Mouse (Mus musculus) liver, embryonic 14.5 days (tissue): Measurements from ENCODE around the gene Wdr46. TPM values are rescaled to one million over a fixed set of nuclear protein-coding genes. Genes with fewer than 3 reads are reported as not detected.

Source experiments
- ATAC-seq: fragments of 200-750 bp; cut with Nextera tagmentation; 2 replicates; pipeline ENCODE4 v1.8.0; 2017; ENCODE audit warnings: moderate number of reproducible peaks, mild to moderate bottlenecking, moderate library complexity; ENCODE audit not compliant: insufficient read depth
- DNase-seq, 3 experiments: peaks; one replicate each; pipeline ENCODE4 v3.0.0-alpha.2; 2012 to 2013; ENCODE audit warnings: low read depth in 3 of 3, low spot score in 3 of 3
- H3K27ac ChIP-seq: fragments of 300-500 bp; sonication (generic); 2 replicates; pipeline ENCODE4 v1.5.1; 2014; ENCODE audit warnings: moderate library complexity, mild to moderate bottlenecking, control low read depth, inconsistent platforms
- H3K27me3 ChIP-seq: fragments of 300-500 bp; sonication (generic); 2 replicates; pipeline ENCODE4 v1.6.1; 2014; ENCODE audit warnings: mild to moderate bottlenecking, low read length, moderate library complexity; ENCODE audit not compliant: control insufficient read depth, insufficient read depth
- H3K36me3 ChIP-seq: fragments of 300-500 bp; sonication (generic); replicated peaks from 2 replicates; pipeline ENCODE4 v1.6.1; 2014; ENCODE audit warnings: low read depth; ENCODE audit not compliant: control insufficient read depth, insufficient read depth
- H3K4me1 ChIP-seq, 2 experiments: fragments of 200-500 bp in 1 of 2; fragments of 300-500 bp in 1 of 2; sonication (generic) in 1 of 2; replicated peaks; 2 replicates each; pipeline ENCODE4 v1.6.1; 2012 to 2014; ENCODE audit warnings: antibody characterized with exemption in 1 of 2, inconsistent platforms in 1 of 2, low read length in 1 of 2; ENCODE audit not compliant: control insufficient read depth in 2 of 2, insufficient read depth in 2 of 2
- H3K4me2 ChIP-seq: fragments of 300-500 bp; sonication (generic); 2 replicates; pipeline ENCODE4 v1.6.1; 2014; ENCODE audit warnings: low read depth, mild to moderate bottlenecking, control low read depth, moderate library complexity
- H3K4me3 ChIP-seq, 2 experiments: fragments of 200-500 bp in 1 of 2; fragments of 300-500 bp in 1 of 2; sonication (generic) in 1 of 2; 2 replicates each; pipeline ENCODE4 v1.5.1; 2012 to 2014; ENCODE audit warnings: low read depth in 2 of 2, low read length in 2 of 2, mild to moderate bottlenecking in 2 of 2, control low read depth in 1 of 2, inconsistent platforms in 1 of 2, moderate library complexity in 1 of 2; ENCODE audit not compliant: insufficient read depth in 1 of 2
- H3K9ac ChIP-seq: fragments of 300-500 bp; sonication (generic); replicated peaks from 2 replicates; pipeline ENCODE4 v1.6.1; 2014; ENCODE audit warnings: mild to moderate bottlenecking, control low read depth, moderate library complexity
- H3K9me3 ChIP-seq: fragments of 300-500 bp; sonication (generic); 2 replicates; pipeline ENCODE4 v1.6.1; 2016; ENCODE audit warnings: low read length, mixed read lengths; ENCODE audit not compliant: control insufficient read depth
- CTCF ChIP-seq: IDR thresholded peaks from 2 replicates; pipeline ENCODE4 v1.5.1; 2016; ENCODE audit warnings: antibody characterized with exemption, low read depth, control low read depth
- EP300 ChIP-seq: IDR thresholded peaks from 2 replicates; pipeline ENCODE4 v1.6.1; 2016; ENCODE audit warnings: antibody characterized with exemption, low read depth
- WGBS: fragments of 180-500 bp; shearing (Covaris S2); extraction: QIAGEN DNeasy Blood & Tissue Kit; methylation state at CpG from one replicate; pipeline ENCODE4 v1.1.7; 2014; ENCODE audit not compliant: insufficient replicate concordance; 5-methylcytosine and 5-hydroxymethylcytosine counted together
- polyA plus RNA-seq, 2 experiments: library from polyadenylated mRNA; depleted of rRNA in 1 of 2; stranded (reverse) in 1 of 2; unstranded in 1 of 2; fragments of >200 nt; fragmentation: Nextera tagmentation in 1 of 2; extraction: Ambion mirVana in 1 of 2; gene quantifications; 2 replicates each; pipeline versions ENCODE4 v1.2.1 to v1.2.3; 2012 to 2014

Gene Wdr46
- polyA plus RNA-seq, 2 experiments = 8.0 to 18.9 TPM

DNA sequence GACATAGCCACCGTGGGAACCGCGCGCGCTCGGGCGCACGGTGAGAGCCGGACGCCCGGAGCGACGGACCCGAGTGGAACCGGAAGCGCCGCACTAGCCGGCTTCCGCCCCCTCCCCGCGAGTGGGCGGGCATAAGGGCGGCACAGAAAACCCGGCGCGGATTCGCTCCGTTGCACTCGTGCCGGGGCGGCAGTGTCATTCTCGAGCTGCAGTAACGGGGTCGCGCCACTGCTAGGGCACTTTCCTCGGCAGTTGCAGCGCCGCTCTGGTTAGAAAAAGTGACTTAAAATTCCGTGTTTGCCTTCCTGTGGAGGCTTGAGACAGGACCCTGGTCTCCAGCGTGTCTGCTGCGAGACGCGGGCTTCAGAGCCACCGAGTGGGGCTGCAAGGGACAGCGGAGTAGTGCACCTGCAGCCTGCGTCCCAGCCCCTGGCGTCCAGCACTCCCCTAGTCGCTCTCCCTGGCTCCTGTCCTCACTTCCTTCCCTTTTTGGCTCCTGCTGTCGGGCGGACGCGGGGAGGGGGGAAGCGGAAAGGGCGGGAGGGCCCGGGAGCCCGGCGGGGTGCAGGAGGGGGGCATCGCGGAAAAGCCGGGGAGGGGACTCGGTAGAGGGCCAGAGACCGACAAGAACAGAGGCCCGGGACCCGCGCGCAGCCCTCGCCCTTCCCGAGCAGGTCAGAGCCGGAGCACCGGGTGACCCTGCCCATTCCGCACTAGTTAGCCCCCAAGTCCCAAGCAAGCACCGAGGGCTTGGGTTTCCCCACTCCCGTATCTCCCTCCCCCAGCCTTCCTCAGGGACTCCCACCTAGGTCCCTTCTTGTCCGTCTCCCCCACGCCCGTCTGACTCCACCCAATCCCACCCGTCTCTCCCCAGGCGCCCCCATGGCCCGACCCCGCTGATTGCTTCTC is 10.8 kb upstream of the Wdr46 start, which contains the start of gene Rgl2:
Rgl2 (plus strand) TSS at position 173 of the 909 bp plus-strand sequence.
- under 1% methylated on average over 76 of the region's 80 CpGs for WGBS
- H3K4me2 ChIP-seq = peak within 1 kb of the TSS; percentile 100
- peak within 1 kb of the TSS; percentile 79 for H3K9ac ChIP-seq
- H3K27me3 ChIP-seq = no peaks in the 10 kb centered on the region
- H3K4me1 ChIP-seq = peaks cover 2 to 4% of the 10 kb centered on the region in 2 experiments; a peak in 2 of 4 replicates
- no peaks in the 10 kb centered on the region for H3K9me3 ChIP-seq
- DNase-seq (peak; percentile 87), ATAC-seq (peak; percentile 83)
- peak within 1 kb of the TSS; percentile 83 for H3K27ac ChIP-seq
- H3K36me3 ChIP-seq = peaks cover 2% of the 10 kb centered on the region; the same call in 1 of the 2 replicates
- H3K4me3 ChIP-seq = peak within 1 kb of the TSS; percentile 85 to 88
- TF ChIP-seq EP300 (peak; percentile 62), CTCF (peak; percentile 66)

- Histone ChIP-seq H3K4me2 (peak overlapping the region; percentile 100), H3K9me3 (no peaks in the 10 kb centered on the region), H3K4me3 (peak overlapping the region; percentile 74 to 88), H3K9ac (peak overlapping the region; percentile 79), H3K4me1 (peaks cover 2 to 4% of the 10 kb centered on the region in 2 experiments; a peak in 2 of 4 replicates), H3K36me3 (peaks cover 2% of the 10 kb centered on the region; the same call in 1 of the 2 replicates), H3K27me3 (no peaks in the 10 kb centered on the region), H3K27ac (peak overlapping the region; percentile 83)
- TF ChIP-seq EP300 (no peak), CTCF (no peak; the same call in 1 of the 2 replicates)
- peak; percentile 9; the same call in 1 of the 2 replicates for ATAC-seq
- peak in 1 of 3 experiments; percentile 71 for DNase-seq
- 1% methylated on average over 45 of the region's 45 CpGs for WGBS
Measured at GRCm38 (mm10) chr17:33930280-33931158, 9.9 kb upstream of the Wdr46 start.

GRCm38 (mm10) chr17:33931159-33931866 is 9.1 kb upstream of the Wdr46 start:
- Histone ChIP-seq H3K4me3 (peak overlapping the region; percentile 74 to 88; a peak in 3 of 4 replicates), H3K9ac (no peak overlapping the region; the same call in none of the 2 replicates), H3K36me3 (peaks cover 2% of the 10 kb centered on the region; the same call in 1 of the 2 replicates), H3K27me3 (no peaks in the 10 kb centered on the region), H3K27ac (no peak overlapping the region; the same call in 1 of the 2 replicates), H3K4me1 (peaks cover 2 to 4% of the 10 kb centered on the region in 2 experiments; a peak in 2 of 4 replicates), H3K4me2 (peak overlapping the region; percentile 100), H3K9me3 (no peaks in the 10 kb centered on the region)
- TF ChIP-seq EP300 (no peak), CTCF (no peak)
- no peak for ATAC-seq
- WGBS = 46% methylated on average over 18 of the region's 18 CpGs
- no peak for DNase-seq

DNA sequence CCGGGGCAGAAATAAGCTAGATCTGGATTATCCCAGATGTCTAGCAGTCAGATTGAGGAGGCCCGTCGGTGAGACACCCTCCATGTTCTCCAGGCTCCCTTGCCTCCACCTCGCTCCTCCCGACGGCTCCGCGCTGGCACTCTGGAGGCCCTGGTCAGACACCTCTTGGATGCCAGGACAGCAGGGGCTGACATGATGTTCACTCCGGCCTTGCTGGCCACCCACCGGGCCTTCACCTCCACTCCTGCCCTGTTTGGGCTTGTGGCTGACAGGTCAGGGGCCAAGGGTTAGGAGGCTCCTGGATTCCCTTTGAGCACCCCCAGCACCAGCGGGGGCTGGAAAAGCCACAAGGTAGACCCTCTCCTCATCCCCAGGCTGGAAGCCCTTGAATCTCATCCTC is 8.5 kb upstream of the Wdr46 start:
- ATAC-seq (no peak), DNase-seq (no peak)
- Histone ChIP-seq H3K4me1 (peaks cover 2 to 4% of the 10 kb centered on the region in 2 experiments; a peak in 2 of 4 replicates), H3K36me3 (peaks cover 2% of the 10 kb centered on the region), H3K4me3 (no peak overlapping the region), H3K4me2 (no peak overlapping the region), H3K27ac (no peak overlapping the region), H3K27me3 (no peaks in the 10 kb centered on the region), H3K9me3 (no peaks in the 10 kb centered on the region), H3K9ac (no peak overlapping the region)
- TF ChIP-seq CTCF (no peak), EP300 (no peak)
- 89% methylated on average over 11 of the region's 11 CpGs for WGBS
